Mouse (Mus musculus) gastrocnemius, postnatal 4 days (tissue): ENCODE measurements around the gene Tmem206. TPM values are rescaled to one million over a fixed set of nuclear protein-coding genes. Genes with fewer than 3 reads are reported as not detected.
A peak's percentile ranks its signal among the peaks of the same experiment; 100 is the strongest.

Experiments
- DNase-seq, 2 experiments: peaks; one replicate each; pipeline ENCODE4 v3.0.0; 2021 to 2022; ENCODE audit warnings: low spot score in 2 of 2, mixed read lengths in 2 of 2
- total RNA-seq, 2 experiments: library from RNA; stranded (reverse); gene quantifications; 2 replicates each; pipeline ENCODE4 v1.2.3; 2021

Gene Tmem206
- total RNA-seq, 2 experiments from 2014 or later = 4.6 to 6.3 TPM

DNA sequence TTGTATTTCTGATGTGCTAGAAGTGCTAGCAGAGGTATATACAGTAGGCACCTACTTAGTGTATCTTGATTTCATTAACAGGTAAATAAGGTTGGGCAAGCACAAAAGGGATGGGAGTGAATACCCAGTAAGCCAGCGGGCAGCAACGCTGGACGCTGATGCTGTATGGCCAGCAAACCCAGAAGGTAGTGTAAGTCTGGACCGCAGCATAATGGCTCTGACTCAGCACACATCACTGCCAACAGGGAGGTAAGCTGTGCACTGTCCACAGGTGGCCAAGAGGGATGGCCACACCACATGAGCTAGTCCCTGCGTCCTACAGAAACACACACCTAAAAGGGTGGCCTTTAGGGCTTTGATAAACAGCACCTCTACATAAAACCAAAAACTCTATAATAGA, 24.6 kb downstream of the Tmem206 start:
- DNase-seq = no peak

GRCm38 (mm10) chr1:191352786-191353488, 27.2 kb downstream of the Tmem206 start:
- DNase-seq = peak; percentile 49 to 72

- no peak for DNase-seq
Observed at GRCm38 (mm10) chr1:191353836-191354235, 28.1 kb downstream of the Tmem206 start.

DNA sequence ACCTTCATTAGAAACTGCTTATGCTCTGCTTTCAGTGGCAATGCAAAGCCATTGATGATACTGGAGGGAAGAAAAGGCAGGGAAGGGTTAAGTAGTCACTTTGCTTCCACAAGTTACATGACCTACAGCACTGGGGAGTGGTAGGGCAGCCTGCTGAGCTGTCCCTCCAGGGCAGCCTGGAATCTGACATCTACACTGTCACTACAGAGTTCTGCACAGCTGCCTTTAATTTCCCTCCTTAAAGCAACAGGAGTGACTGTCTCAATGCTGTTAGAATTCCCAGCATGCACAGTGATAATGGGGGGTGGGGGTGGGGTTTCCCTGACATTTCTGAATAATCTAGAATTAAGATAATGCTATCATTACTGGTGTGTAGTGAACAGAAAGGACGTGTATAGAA, 31.2 kb downstream of the Tmem206 start:
- no peak for DNase-seq

GRCm38 (mm10) chr1:191359478-191359877, 33.8 kb downstream of the Tmem206 start:
- DNase-seq = no peak

DNA sequence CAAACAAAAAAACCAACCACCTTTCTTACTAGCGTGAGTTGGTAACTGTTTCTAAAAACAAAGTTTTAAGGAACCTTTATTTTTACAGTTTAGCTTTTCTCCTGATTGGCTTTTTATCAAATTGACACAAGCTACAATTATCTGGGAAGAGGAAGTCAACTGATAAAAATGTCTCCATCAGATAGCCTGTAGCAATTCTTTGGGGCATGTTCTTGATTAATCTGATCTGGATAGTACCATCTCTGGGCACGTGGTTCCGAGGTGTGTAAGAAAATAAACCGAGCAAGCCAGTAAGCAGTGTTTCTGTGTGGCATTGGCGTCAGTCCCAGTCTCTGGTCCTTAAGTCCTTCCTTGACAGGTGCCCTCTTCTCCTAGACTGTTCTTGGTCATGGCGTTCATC, 36.7 kb downstream of the Tmem206 start:
- DNase-seq = no peak

GRCm38 (mm10) chr1:191364477-191364876, 38.8 kb downstream of the Tmem206 start:
- no peak for DNase-seq

GRCm38 (mm10) chr1:191368193-191368592, 42.5 kb downstream of the Tmem206 start:
- DNase-seq = no peak

GRCm38 (mm10) chr1:191369140-191369539, 43.4 kb downstream of the Tmem206 start:
- DNase-seq = no peak

DNA sequence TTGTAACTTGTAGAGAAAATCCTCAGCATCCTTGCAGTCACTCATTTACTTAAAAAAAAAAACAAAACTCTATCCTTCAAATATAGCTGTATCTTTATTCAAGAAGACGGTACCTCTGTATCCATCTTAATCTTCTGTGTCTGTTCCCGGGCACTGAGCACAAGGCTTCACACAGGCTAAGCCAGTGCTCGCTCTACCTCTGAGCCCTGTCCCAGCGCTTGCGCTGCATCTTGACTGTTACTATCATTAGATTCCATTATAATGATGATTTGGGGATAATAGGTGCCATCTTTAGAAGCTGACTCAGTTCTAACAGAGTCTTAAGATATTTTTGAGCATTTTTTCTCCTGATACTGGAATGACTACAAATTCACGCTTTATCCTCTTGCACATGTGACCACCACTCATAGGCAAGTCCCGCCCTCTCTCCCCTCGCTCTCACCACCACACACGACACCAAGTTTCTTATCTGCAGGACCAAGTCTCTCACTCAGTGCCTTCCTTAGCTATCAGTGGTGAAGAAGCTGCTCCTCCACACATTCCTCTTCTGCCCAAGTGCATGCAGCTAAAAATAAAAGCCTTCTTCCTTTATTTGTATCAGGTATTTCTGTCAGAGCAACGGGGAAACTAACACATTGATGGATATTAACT, 49.4 kb downstream of the Tmem206 start:
- DNase-seq = no peak

- no peak for DNase-seq
Observed at GRCm38 (mm10) chr1:191375644-191375998, 49.9 kb downstream of the Tmem206 start.

DNA sequence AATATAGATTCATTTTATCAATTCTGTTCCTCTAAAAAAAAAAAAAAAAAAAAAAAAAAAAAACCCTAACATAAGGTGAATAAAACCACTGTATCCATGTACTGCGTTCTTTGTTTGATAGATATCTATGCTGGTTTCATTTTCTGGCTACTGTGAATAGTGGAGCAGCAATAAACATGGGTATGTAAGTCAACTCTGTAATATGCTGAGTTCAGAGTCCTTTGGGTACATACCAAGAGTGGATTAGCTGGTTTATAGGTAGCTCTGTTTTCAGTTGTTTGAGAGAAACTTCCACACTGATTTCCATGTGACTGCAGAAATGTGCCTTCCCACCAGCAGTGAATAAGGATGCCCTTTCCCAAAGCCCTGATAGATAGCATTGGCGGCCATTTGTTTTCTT, 52.4 kb downstream of the Tmem206 start:
- no peak for DNase-seq

DNA sequence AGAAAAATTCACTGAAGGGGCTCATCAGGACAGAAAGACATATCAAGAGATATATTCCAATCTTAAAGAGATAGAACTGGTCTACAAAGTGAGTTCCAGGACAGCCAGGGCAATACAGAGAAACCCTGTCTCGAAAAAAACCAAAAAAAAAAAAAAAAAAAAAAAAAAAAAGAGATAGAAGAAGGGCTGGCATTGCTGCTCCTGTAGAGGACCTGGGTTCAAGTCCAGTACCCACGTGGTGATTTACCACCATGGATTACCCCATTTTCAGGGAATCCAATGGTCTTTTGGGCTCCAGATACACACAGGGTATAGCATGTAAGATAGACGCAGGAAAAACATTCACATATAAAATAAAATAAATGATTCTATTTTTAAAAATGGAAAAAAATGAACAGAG, 55.1 kb downstream of the Tmem206 start:
- DNase-seq = no peak

DNA sequence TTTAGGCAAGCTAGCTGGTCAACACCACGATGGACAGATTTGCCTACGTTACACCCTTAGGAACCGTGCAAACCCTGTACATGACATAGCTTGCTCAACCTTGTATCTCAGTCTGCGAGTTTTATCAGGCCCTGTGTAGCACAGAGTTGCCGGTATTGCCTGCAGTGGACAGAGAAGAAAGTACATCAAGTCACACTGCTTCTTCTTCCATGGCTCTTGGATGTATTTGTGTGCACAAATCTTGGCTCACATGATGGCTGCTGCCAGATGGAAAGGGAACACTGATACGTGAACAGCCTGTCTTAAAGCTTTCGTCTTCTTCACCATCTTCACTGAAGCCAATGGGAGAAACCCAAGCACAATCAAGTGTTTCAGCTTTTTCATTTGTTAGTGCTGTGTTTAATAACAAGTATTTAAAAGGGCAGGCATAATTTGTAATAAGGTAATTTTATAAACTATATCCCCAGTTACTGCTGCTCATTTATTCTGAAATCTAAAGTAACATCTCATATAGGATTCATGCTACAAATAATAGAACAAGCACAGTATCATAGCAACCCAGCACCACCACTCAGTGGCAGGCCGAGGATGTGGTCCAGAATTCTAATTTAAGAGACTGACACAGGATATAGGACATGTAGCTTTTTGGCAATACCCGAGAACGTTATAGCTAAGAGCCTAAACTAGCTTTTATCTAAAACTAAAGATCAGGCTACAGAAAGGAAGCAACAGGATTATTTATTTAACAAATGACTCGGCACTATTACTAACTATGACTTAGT, 56.4 kb downstream of the Tmem206 start:
- DNase-seq = no peak

GRCm38 (mm10) chr1:191384786-191385430, 59.2 kb downstream of the Tmem206 start:
- DNase-seq = no peak

DNA sequence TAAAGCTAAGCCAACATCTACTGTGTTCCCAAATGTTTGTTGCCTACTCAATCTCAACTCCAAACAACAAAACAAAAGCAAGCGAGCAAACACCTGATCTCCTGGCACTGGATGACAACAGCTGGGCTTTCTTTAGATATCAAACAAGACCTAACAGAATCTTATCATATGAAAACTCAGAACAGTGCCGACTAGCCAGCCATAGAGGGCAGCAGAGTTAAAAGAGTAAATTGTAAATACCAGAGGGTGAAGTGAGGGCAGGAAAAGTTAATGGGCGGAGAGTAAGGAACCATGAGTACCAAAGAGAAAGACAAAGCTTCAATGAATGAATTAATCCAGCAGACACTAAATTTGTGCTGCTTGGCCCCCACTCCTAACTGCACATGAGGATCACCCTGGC, 65.6 kb downstream of the Tmem206 start:
- DNase-seq = peak in 1 of 2 experiments; percentile 25

DNA sequence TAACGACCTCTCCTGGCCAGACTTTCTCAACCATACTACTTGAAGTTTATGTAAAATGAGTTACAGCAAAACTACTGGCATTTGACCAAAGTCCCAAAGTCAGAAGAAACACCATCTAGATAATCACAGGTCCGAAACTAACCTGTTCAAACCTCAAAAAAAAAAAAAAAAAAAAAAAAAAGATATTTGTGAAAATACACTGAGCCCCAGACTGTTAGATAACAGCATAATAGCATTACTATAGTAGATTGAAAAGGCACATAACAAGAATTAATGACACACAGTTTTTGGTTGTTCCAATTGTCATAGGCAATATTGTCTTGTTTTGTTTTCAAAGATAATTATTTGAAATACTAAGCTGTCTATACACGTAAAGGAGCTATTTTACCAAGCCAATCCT, 67.8 kb downstream of the Tmem206 start:
- no peak for DNase-seq

GRCm38 (mm10) chr1:191394126-191394525, 68.4 kb downstream of the Tmem206 start:
- no peak for DNase-seq

GRCm38 (mm10) chr1:191395200-191395599, 69.5 kb downstream of the Tmem206 start:
- no peak for DNase-seq

DNA sequence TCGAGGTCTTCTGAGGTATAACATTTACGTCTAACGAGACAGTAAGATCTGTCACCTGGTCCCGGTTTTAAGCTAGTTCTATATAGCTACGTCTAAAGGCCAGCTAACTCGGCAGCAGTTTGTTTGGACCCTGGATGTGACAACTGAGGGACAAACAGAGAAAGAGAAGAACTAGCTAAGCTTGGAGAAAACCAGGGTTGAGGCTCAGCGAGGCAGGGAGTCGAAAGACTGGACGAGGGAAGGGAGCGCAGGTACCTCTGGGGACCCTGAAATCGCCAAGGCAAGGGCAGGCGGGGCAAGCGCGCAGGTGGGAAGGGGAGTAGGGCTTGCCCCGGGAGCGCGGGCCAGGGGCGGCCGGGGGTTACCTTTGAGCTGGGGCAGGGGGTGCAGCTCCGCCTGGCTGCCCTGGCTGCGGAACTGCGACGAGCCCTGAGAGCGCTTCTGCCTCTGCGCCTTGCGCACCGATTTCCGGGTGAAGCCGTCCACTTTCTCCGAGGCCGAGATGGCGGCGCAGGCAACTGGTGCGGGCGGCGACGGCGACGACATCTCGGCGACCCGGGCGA, 70.2 kb downstream of the Tmem206 start:
- DNase-seq = peak in 1 of 2 experiments; percentile 68

GRCm38 (mm10) chr1:191396446-191396845, 70.7 kb downstream of the Tmem206 start:
- DNase-seq = peak; percentile 60 to 70
